Mouse (Mus musculus) G1E (cell line): ENCODE data around the gene 1700037C18Rik.

Source experiments
- CTCF ChIP-seq: IDR thresholded peaks from 2 replicates; pipeline ENCODE4 v1.5.1; 2012; ENCODE audit warnings: low read depth, low read length, inconsistent platforms, mixed read lengths
- GATA1 ChIP-seq: IDR thresholded peaks from 2 replicates; pipeline ENCODE4 v1.6.1; 2012; ENCODE audit warnings: borderline replicate concordance, low read length, inconsistent platforms, mixed read lengths
- GATA2 ChIP-seq: IDR thresholded peaks from 2 replicates; pipeline ENCODE4 v1.6.1; 2012; ENCODE audit warnings: low read depth, low read length, inconsistent platforms, borderline replicate concordance
- TAL1 ChIP-seq: conservative IDR thresholded peaks from 2 replicates; pipeline ENCODE4 v1.6.1; 2012; ENCODE audit warnings: low read depth, low read length, inconsistent platforms, mixed read lengths

DNA sequence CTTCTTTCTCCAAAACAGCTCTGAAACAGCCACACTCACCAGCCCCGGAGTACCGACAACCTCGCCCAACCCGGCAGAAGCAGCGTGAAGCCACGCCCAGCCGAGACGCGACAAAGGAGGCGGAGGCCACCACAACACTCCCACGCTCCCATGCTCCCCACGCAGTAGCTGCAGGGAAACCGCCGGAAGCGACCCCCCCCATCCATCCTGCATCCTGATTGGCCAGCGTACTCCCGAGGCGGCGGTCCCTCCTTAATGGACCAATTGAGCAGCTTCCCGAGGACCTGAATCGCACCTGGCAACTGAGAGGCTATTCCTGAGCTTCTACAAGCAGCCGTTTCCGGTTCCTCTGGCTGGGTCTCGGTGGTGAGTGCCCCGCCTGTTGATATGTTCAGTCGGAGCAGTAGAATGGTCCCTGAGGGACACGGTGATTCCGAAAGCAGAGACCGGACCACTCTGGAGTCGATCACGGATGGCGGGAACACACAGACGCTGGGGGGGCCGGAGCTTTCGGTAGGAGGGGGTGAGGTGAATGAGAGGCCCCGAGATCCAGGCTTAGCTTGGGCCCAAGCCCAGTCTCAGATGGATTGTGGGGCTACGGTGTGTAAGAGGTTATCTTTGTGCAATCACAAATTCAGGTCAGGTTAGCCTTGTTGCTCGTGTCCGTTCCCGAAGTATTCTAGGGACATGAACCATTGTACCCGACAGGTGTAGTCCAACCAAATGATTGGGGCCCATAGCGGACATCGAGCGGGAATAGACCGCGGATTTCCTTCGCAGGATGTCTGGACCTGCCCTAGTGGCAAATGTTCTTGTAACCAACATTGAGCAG is 36.1 kb downstream of the 1700037C18Rik start, which contains the start of gene Naa60:
- no peak for TF ChIP-seq CTCF
- no peak for TF ChIP-seq TAL1
- TF ChIP-seq GATA1, result no peak
- no peak for TF ChIP-seq GATA2
